Mouse (Mus musculus) intestine, postnatal 0 days (tissue): ENCODE measurements at regions not wholly inside any gene's neighbourhood (a gene's known extent, or its start where the extent isn't known, plus 50 kb on each side); places are given as distances from the start of the nearest gene placed in this dataset.

Experiments used
- ATAC-seq: fragments of 200-750 bp; cut with Nextera tagmentation; 2 replicates; pipeline ENCODE4 v1.8.0; 2017; ENCODE audit warnings: mild to moderate bottlenecking, moderate TSS enrichment, moderate library complexity
- H3K27ac ChIP-seq: fragments of 300-500 bp; sonication (generic); 2 replicates; pipeline ENCODE4 v1.5.1; 2014; ENCODE audit warnings: mild to moderate bottlenecking, low read depth, low read length, moderate library complexity
- H3K27me3 ChIP-seq: fragments of 300-500 bp; sonication (generic); replicated peaks from 2 replicates; pipeline ENCODE4 v1.6.1; 2014; ENCODE audit warnings: low read length, mixed read lengths; ENCODE audit not compliant: control insufficient read depth, insufficient read depth
- H3K36me3 ChIP-seq: fragments of 300-500 bp; sonication (generic); 2 replicates; pipeline ENCODE4 v1.6.1; 2014; ENCODE audit warnings: mild to moderate bottlenecking, moderate library complexity; ENCODE audit not compliant: control insufficient read depth, insufficient read depth
- H3K4me1 ChIP-seq: fragments of 300-500 bp; sonication (generic); replicated peaks from 2 replicates; pipeline ENCODE4 v1.6.1; 2014; ENCODE audit warnings: antibody characterized with exemption, low read length, mixed read lengths; ENCODE audit not compliant: control insufficient read depth, insufficient read depth
- H3K4me2 ChIP-seq: fragments of 300-500 bp; sonication (generic); replicated peaks from 2 replicates; pipeline ENCODE4 v1.6.1; 2014; ENCODE audit warnings: low read depth, mild to moderate bottlenecking, moderate library complexity
- H3K4me3 ChIP-seq: fragments of 300-500 bp; sonication (generic); 2 replicates; pipeline ENCODE4 v1.5.1; 2014; ENCODE audit warnings: low read depth, low read length
- H3K9ac ChIP-seq: fragments of 300-500 bp; sonication (generic); 2 replicates; pipeline ENCODE4 v1.6.1; 2014; ENCODE audit warnings: mild to moderate bottlenecking, low read depth, low read length
- H3K9me3 ChIP-seq: fragments of 300-500 bp; sonication (generic); 2 replicates; pipeline ENCODE4 v1.6.1; 2016; ENCODE audit warnings: mixed run types; ENCODE audit not compliant: control insufficient read depth
- CTCF ChIP-seq: sonication (generic); IDR thresholded peaks from 2 replicates; pipeline ENCODE4 v1.5.1; 2016; ENCODE audit warnings: low read depth, mild to moderate bottlenecking, control low read depth, antibody characterized with exemption, moderate library complexity
- WGBS: fragments of 180-500 bp; shearing (Covaris S2); extraction: QIAGEN DNeasy Blood & Tissue Kit; methylation state at CpG from one replicate; pipeline ENCODE4 v1.1.7; 2014; 5-methylcytosine and 5-hydroxymethylcytosine counted together

GRCm38 (mm10) chrX:11801208-11801607 lies 358.9 kb downstream of the Bcor start:
- Histone ChIP-seq H3K9ac (no peak overlapping the region), H3K4me1 (no peaks in the 10 kb centered on the region), H3K4me3 (no peak overlapping the region), H3K27me3 (0 out of 2 replicates have a peak, but pooled peaks cover under 1% of the 10 kb centered on the region), H3K4me2 (no peak overlapping the region), H3K27ac (no peak overlapping the region), H3K36me3 (no peaks in the 10 kb centered on the region), H3K9me3 (no peaks in the 10 kb centered on the region)
- WGBS, result 49% methylated on average over 3 of the region's 3 CpGs
- no peak for ATAC-seq
- peak; percentile 53 for TF ChIP-seq CTCF

GRCm38 (mm10) chrX:11801621-11802020 lies 358.5 kb downstream of the Bcor start:
- no peak overlapping the region for H3K9ac ChIP-seq
- H3K4me2 ChIP-seq, result no peak overlapping the region
- no peak for TF ChIP-seq CTCF
- 0 out of 2 replicates have a peak, but pooled peaks cover 5% of the 10 kb centered on the region for H3K27me3 ChIP-seq
- no peaks in the 10 kb centered on the region for H3K36me3 ChIP-seq
- H3K4me1 ChIP-seq, result no peaks in the 10 kb centered on the region
- no peak overlapping the region for H3K27ac ChIP-seq
- no peaks in the 10 kb centered on the region for H3K9me3 ChIP-seq
- no peak overlapping the region for H3K4me3 ChIP-seq
- ATAC-seq, result no peak
- WGBS, result 58% methylated on average over 12 of the region's 12 CpGs

- no peak for TF ChIP-seq CTCF
- no peak overlapping the region for H3K4me3 ChIP-seq
- H3K27me3 ChIP-seq, result 0 out of 2 replicates have a peak, but pooled peaks cover 7% of the 10 kb centered on the region
- WGBS, result 61% methylated on average over 8 of the region's 8 CpGs
- no peak overlapping the region for H3K27ac ChIP-seq
- no peak overlapping the region for H3K4me2 ChIP-seq
- no peaks in the 10 kb centered on the region for H3K36me3 ChIP-seq
- no peaks in the 10 kb centered on the region for H3K9me3 ChIP-seq
- ATAC-seq, result no peak
- H3K9ac ChIP-seq, result no peak overlapping the region
- H3K4me1 ChIP-seq, result no peaks in the 10 kb centered on the region
These were observed 357.9 kb downstream of the Bcor start for GRCm38 (mm10) chrX:11802074-11802899.

- Histone ChIP-seq H3K9ac (no peak overlapping the region), H3K9me3 (no peaks in the 10 kb centered on the region), H3K27ac (no peak overlapping the region), H3K36me3 (no peaks in the 10 kb centered on the region), H3K27me3 (peaks cover 12% of the 10 kb centered on the region; the same call in 1 of the 2 replicates), H3K4me3 (no peak overlapping the region), H3K4me2 (0 out of 2 replicates have a peak overlapping the region, but pooled peaks have one; percentile 6), H3K4me1 (no peaks in the 10 kb centered on the region)
- ATAC-seq, result no peak
- TF ChIP-seq CTCF, result no peak
- 22% methylated on average over 9 of the region's 9 CpGs for WGBS
These were observed 356.9 kb downstream of the Bcor start for GRCm38 (mm10) chrX:11803239-11803638.

GRCm38 (mm10) chrX:11806896-11807252 lies 353.3 kb downstream of the Bcor start:
- Histone ChIP-seq H3K27ac (no peak overlapping the region), H3K9ac (peak overlapping the region; percentile 42; the same call in 1 of the 2 replicates), H3K4me2 (peak overlapping the region; percentile 81), H3K9me3 (no peaks in the 10 kb centered on the region), H3K27me3 (peaks cover 17% of the 10 kb centered on the region; the same call in 1 of the 2 replicates), H3K4me3 (peak overlapping the region; percentile 45), H3K4me1 (no peaks in the 10 kb centered on the region), H3K36me3 (no peaks in the 10 kb centered on the region)
- TF ChIP-seq CTCF, result 0 out of 2 replicates have a peak, but pooled peaks have one; percentile 2
- ATAC-seq, result peak; percentile 6; the same call in 1 of the 2 replicates
- 16% methylated on average over 22 of the region's 22 CpGs for WGBS

GRCm38 (mm10) chrX:11807253-11807882 lies 352.8 kb downstream of the Bcor start:
- H3K27me3 ChIP-seq, result peaks cover 17% of the 10 kb centered on the region; the same call in 1 of the 2 replicates
- H3K9ac ChIP-seq, result peak overlapping the region; percentile 42
- peak overlapping the region; percentile 45 for H3K4me3 ChIP-seq
- WGBS, result 7% methylated on average over 60 of the region's 71 CpGs
- no peaks in the 10 kb centered on the region for H3K4me1 ChIP-seq
- no peaks in the 10 kb centered on the region for H3K9me3 ChIP-seq
- H3K36me3 ChIP-seq, result no peaks in the 10 kb centered on the region
- 0 out of 2 replicates have a peak, but pooled peaks have one; percentile 1 for TF ChIP-seq CTCF
- peak; percentile 53 for ATAC-seq
- peak overlapping the region; percentile 81 for H3K4me2 ChIP-seq
- H3K27ac ChIP-seq, result no peak overlapping the region
